Mouse (Mus musculus): ENCODE results near the gene Xrra1. TPM values are rescaled to one million over a fixed set of nuclear protein-coding genes. Genes with fewer than 3 reads are reported as not detected.

Gene Xrra1
- total and polyA plus RNA-seq, 3 experiments, result 0.58 to 1.2 TPM; not detected in 1

DNA sequence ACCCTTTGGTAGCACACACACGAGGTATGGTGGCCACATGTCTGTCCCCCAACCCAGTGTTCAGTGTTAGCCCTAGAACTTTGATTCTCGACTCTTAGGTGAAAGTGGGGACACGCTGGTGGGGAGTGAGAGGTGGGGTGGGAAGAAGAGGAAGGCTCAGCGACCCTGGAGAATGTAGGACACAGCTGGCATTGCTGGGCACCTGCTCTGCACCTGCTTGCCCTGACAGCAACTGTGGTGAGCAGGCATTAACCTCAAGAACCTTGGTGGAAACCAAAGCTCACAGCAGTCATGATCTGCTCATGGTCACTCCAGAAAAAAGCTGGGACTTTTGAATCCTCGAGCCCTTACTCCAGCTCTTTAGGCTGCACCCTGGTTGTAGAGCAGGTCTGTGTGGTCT lies 52.1 kb downstream of the Xrra1 start:
- Histone ChIP-seq H3K9me3 (replicated peaks; ENCODE audit: insufficient read depth, low read length) (no peaks in the 10 kb centered on the region), H3K27me3 (ENCODE audit: control insufficient read depth in 1 of 2, insufficient read depth in 2 of 2, low read length in 2 of 2) (no peaks in the 10 kb centered on the region), H3K4me1 (ENCODE audit: control insufficient read depth in 1 of 2, insufficient read depth in 2 of 2, low read length in 2 of 2) (peaks cover 4 to 16% of the 10 kb centered on the region in 2 experiments; a peak in 3 of 4 replicates), H3K27ac (ENCODE audit: control insufficient read depth, low read depth, low read length) (no peak overlapping the region), H3K9ac (ENCODE audit: control insufficient read depth, low read depth, low read length, poor library complexity, severe bottlenecking) (no peak overlapping the region), H3K4me3 (ENCODE audit: control insufficient read depth in 1 of 2, insufficient read depth in 1 of 2, low read depth in 2 of 2, low read length in 2 of 2) (no peak overlapping the region), H3K79me2 (ENCODE audit: control insufficient read depth, insufficient read depth, low read length, poor library complexity) (no peaks in the 10 kb centered on the region), H3K36me3 (ENCODE audit: control insufficient read depth in 1 of 2, insufficient read depth in 2 of 2, low read length in 2 of 2) (peaks cover 0 to 17% of the 10 kb centered on the region in 2 experiments; a peak in 2 of 4 replicates)
- TF ChIP-seq TBP (IDR thresholded peaks at IDR 0.05; ENCODE audit: low read depth, low read length), result no peak
- no peak for DNase-seq (ENCODE audit: low read depth, low spot score)

DNA sequence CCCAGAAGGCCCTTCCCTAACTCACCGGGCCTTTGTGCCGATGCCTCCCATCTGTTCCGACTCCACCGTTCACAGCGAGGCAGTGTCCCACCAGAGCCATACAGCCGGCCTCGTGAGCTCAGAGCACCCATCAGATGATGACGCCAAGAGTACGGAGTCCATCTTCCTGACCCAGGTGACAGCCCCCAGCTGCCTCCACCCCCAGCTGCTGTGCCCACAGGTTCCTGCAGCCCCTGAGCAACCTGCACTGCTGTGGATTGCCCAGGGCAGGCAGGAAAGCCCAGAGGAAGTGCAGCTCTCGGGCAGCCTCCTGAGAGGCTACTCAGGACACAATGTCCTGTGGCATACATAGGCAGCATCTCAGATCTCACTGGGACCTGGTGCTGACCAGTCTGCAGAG lies 55.4 kb downstream of the Xrra1 start:
- H3K79me2 ChIP-seq (ENCODE audit: control insufficient read depth, insufficient read depth, low read length, poor library complexity), result no peaks in the 10 kb centered on the region
- no peaks in the 10 kb centered on the region for H3K36me3 ChIP-seq (ENCODE audit: control insufficient read depth in 1 of 2, insufficient read depth in 2 of 2, low read length in 2 of 2)
- no peak overlapping the region for H3K4me3 ChIP-seq (ENCODE audit: control insufficient read depth in 1 of 2, insufficient read depth in 1 of 2, low read depth in 2 of 2, low read length in 2 of 2)
- no peaks in the 10 kb centered on the region for H3K9me3 ChIP-seq (replicated peaks; ENCODE audit: insufficient read depth, low read length)
- H3K4me1 ChIP-seq (ENCODE audit: control insufficient read depth in 1 of 2, insufficient read depth in 2 of 2, low read length in 2 of 2), result no peaks in the 10 kb centered on the region
- TF ChIP-seq MAX (IDR thresholded peaks at IDR 0.05; ENCODE audit: low read length) (no peak), E2F4 (IDR thresholded peaks at IDR 0.05; ENCODE audit: borderline replicate concordance, low read depth, low read length) (no peak), BHLHE40 (IDR thresholded peaks at IDR 0.05; ENCODE audit: borderline replicate concordance, low read depth, low read length) (no peak), TBP (IDR thresholded peaks at IDR 0.05; ENCODE audit: low read depth, low read length) (no peak), GATA1 (IDR thresholded peaks at IDR 0.05; ENCODE audit: low read depth, low read length) (no peak), CHD2 (IDR thresholded peaks at IDR 0.05; ENCODE audit: low read length) (no peak)
- H3K27ac ChIP-seq (ENCODE audit: control insufficient read depth, low read depth, low read length), result no peak overlapping the region
- DNase-seq (ENCODE audit: low read depth, low spot score), result no peak
- H3K9ac ChIP-seq (ENCODE audit: control insufficient read depth, low read depth, low read length, poor library complexity, severe bottlenecking), result no peak overlapping the region
- H3K27me3 ChIP-seq (ENCODE audit: control insufficient read depth in 1 of 2, insufficient read depth in 2 of 2, low read length in 2 of 2), result no peaks in the 10 kb centered on the region

DNA sequence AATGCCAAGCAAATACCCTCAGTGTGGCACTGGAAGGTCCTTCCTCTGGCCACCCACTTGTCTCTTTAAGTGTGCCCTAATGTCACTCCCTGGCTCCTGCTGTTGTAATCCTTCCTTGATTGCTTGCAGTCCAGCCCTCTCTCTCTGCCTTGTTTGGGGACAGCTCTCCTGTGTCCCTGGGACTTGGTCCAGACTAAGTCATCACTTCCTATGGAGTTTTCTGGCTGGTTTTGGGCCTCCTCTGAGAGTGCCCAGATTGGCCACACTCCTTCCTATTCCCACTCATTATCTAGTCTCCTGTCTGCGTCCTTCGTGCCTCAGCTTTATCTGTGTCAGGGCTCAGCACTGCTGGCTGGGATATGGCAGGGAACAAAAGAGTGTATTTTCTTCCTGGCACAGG lies 56.6 kb downstream of the Xrra1 start:
- no peaks in the 10 kb centered on the region for H3K27me3 ChIP-seq (ENCODE audit: control insufficient read depth in 1 of 2, insufficient read depth in 2 of 2, low read length in 2 of 2)
- no peak overlapping the region for H3K4me3 ChIP-seq (ENCODE audit: control insufficient read depth in 1 of 2, insufficient read depth in 1 of 2, low read depth in 2 of 2, low read length in 2 of 2)
- no peak overlapping the region for H3K9ac ChIP-seq (ENCODE audit: control insufficient read depth, low read depth, low read length, poor library complexity, severe bottlenecking)
- H3K79me2 ChIP-seq (ENCODE audit: control insufficient read depth, insufficient read depth, low read length, poor library complexity), result no peaks in the 10 kb centered on the region
- no peaks in the 10 kb centered on the region for H3K4me1 ChIP-seq (ENCODE audit: control insufficient read depth in 1 of 2, insufficient read depth in 2 of 2, low read length in 2 of 2)
- no peak overlapping the region for H3K27ac ChIP-seq (ENCODE audit: control insufficient read depth, low read depth, low read length)
- no peaks in the 10 kb centered on the region for H3K9me3 ChIP-seq (replicated peaks; ENCODE audit: insufficient read depth, low read length)
- no peak for DNase-seq (ENCODE audit: low read depth, low spot score)
- H3K36me3 ChIP-seq (ENCODE audit: control insufficient read depth in 1 of 2, insufficient read depth in 2 of 2, low read length in 2 of 2), result no peaks in the 10 kb centered on the region
- TF ChIP-seq ZC3H11A (IDR thresholded peaks at IDR 0.05; ENCODE audit: low read depth, low read length) (no peak), TAL1 (IDR thresholded peaks at IDR 0.05; ENCODE audit: low read length) (no peak), MYC (IDR thresholded peaks at IDR 0.05; ENCODE audit: low read depth, low read length) (no peak), TBP (IDR thresholded peaks at IDR 0.05; ENCODE audit: low read depth, low read length) (no peak), ETS1 (IDR thresholded peaks at IDR 0.05; ENCODE audit: low read depth, low read length) (no peak), HCFC1 (IDR thresholded peaks at IDR 0.05; ENCODE audit: low read depth, low read length) (no peak), MAFK (IDR thresholded peaks at IDR 0.05; ENCODE audit: borderline replicate concordance, low read depth, low read length) (no peak), ZMIZ1 (IDR thresholded peaks at IDR 0.05; ENCODE audit: low read depth, low read length) (no peak), CHD1 (IDR thresholded peaks at IDR 0.05; ENCODE audit: low read depth, low read length) (no peak), NELFE (IDR thresholded peaks at IDR 0.05; ENCODE audit: low read depth, low read length) (no peak), UBTF (IDR thresholded peaks at IDR 0.05; ENCODE audit: borderline replicate concordance, insufficient read depth, low read depth, low read length) (no peak), RAD21 (IDR thresholded peaks at IDR 0.05; ENCODE audit: low read depth, low read length) (no peak), MAX (IDR thresholded peaks at IDR 0.05; ENCODE audit: low read length) (no peak), ELF1 (IDR thresholded peaks at IDR 0.05; ENCODE audit: low read depth, low read length) (no peak)

Measured in MEL (cell line).